Mouse (Mus musculus) left cerebral cortex, adult 2 months (tissue): ENCODE measurements around the gene Cgref1. TPM values are rescaled to one million over a fixed set of nuclear protein-coding genes. Genes with fewer than 3 reads are reported as not detected.

Experiments used
- DNase-seq, 2 experiments: peaks; one replicate each; pipeline ENCODE4 v3.0.0; 2021 to 2022; ENCODE audit warnings: low spot score in 2 of 2, mixed read lengths in 1 of 2; ENCODE audit errors: extremely low spot score in 1 of 2
- H3K27ac ChIP-seq: fragments of 200-600 bp; 2 replicates; pipeline ENCODE4 v1.8.1; 2022
- H3K4me3 ChIP-seq: fragments of 200-600 bp; 2 replicates; pipeline ENCODE4 v1.8.1; 2022
- CTCF ChIP-seq: fragments of 200-600 bp; IDR thresholded peaks from 2 replicates; pipeline ENCODE4 v1.8.1; 2022; ENCODE audit warnings: antibody characterized with exemption, mild to moderate bottlenecking, moderate library complexity
- intact Hi-C: fragments of 180-260 bp; cut with DNase I; formaldehyde crosslinking; loops from one replicate; pipeline ENCODE4 v1.15.1; 2025
- long read RNA-seq, 2 experiments: library from polyadenylated mRNA; stranded (forward); transcript quantifications; one replicate each; pipeline ENCODE4 v2.0.0; 2021; ENCODE audit warnings: borderline mapping rate in 2 of 2
- total RNA-seq, 2 experiments: library from RNA; stranded (reverse); gene quantifications; 2 replicates each; pipeline ENCODE4 v1.2.3; 2021

The Cgref1 gene
- 10 to 100 TPM; 24.2 to 26.0 TPM for total RNA-seq
- long read RNA-seq, experiment 1, transcript Cgref1-201 (6 exons, 1,442 nt): major isoform, 19 of 22 reads
- long read RNA-seq, experiment 1, partial matches to known transcripts: 1 of 22 reads
- long read RNA-seq, experiment 1, other reads (novel, unspliced or antisense): 2 of 22 reads
- long read RNA-seq, experiment 2, transcript Cgref1-201 (6 exons, 1,442 nt): major isoform, 15 of 16 reads
- long read RNA-seq, experiment 2, partial matches to known transcripts: 1 of 16 reads
- long read RNA-seq, experiment 2, other reads (novel, unspliced or antisense): 0 of 16 reads

DNA sequence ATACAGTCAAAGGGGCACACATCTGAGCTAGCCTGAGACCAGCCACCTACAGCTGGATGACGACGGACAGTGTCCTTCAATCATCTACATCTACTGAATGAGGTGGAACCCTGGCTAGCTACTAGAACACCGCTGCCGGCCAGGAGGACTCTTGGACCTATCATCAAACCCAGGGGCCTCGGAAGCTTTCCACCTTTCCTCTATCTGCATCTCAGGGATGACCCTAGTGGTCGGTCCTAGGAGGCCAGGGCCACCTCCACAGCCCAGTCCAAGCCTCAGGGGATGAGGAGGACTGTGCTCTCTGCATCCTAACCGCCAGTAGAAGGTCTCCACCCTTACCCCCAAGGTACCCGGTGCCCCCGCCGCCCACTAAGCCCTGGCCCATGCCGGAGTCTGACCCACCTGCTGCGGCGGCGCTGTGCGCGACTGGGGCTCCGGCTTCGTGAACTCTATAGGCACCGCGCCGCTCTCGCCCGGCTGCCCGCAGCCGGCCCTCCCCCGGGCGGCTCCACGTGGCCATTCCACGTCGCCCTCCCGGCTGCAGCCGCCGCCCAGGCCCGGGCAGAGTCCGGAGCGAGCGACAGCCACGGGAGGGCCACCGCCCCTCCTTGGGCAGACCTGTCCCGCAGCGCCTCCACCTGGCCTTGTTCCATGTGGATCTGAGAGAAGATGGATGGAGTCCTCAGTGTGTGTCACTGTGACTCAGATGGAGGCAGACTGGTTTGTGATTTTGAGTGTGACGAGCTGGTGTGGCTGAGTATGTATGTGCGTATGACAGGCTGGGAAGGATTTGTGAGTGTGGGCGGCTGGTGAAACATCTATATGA, at the start of gene Cgref1:
Gene Cgref1 (minus strand): TSS at position 636 of the 826 bp plus-strand sequence.
- DNase-seq: peak; percentile 74 to 78
- peak within 1 kb of the TSS; percentile 60 for H3K4me3 ChIP-seq
- intact Hi-C loops: loop anchor here (1.0 kb wide), 1 partner anchor 48 kb away; no protein-coding TSS in a partner anchor
- H3K27ac ChIP-seq: peak within 1 kb of the TSS; percentile 67
- peak; percentile 16 for TF ChIP-seq CTCF

DNA sequence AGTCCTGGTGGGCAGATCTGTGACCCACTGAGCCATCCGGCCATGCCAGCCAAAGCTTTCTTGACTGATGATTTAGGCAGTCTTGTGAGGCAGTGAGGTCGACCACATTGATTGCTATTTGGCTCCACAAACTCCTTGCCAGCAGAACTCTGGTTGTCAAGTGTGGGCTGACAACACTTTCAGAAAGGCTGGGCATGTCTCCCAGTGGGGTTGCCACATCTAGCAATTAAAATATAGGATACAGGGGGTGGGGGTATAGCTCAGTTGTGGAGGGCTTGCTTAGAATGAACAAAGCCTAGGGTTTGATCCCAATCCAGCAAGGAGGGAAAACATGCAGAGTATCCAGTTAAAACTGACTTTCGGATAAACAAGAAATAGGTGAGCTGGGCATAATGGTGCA, 48.7 kb upstream of the Cgref1 start:
- intact Hi-C loops: loop anchor here (5.0 kb wide), 1 partner anchor 128 kb away; no protein-coding TSS in a partner anchor
- H3K27ac ChIP-seq: peak overlapping the region; percentile 42
- TF ChIP-seq CTCF: no peak
- peak in 1 of 2 experiments; percentile 16 for DNase-seq
- no peak overlapping the region for H3K4me3 ChIP-seq

DNA sequence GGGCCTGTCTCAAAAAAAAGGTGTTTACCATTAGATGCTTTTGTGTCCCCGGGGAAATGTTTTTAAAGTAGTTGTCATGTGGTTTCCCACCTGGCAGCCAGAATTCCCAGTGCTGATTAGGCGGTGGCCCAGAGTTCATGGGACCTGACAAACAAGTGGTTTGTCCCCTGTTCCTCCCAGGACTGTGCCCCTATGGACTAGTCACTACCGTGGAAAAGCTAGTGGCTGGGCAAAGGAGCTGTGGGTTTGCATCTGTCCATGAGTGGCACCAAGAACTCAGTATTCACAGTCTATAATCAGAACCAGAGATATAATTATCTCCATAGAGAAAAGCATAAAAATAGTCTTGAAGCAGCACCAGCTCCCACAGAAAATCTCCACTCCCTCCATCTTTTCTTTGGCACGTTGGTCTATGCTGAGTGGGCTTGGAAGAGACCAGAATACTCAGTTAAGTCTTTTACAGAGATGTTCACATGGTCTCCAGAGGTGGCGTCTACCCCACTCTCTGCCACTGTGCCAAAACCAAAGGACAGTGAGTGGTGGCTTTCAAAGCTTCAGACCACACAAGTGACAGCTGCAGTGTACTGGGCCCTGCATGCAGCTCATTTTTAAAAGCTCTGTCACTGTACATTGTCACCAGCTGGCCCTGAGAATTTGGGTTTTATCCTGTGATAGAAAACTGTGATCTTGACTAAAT, 47.7 kb upstream of the Cgref1 start:
- intact Hi-C loops: loop anchor here (1.0 to 5.0 kb wide), 3 partner anchors 48 to 129 kb away; partner anchors contain the start of gene Cgref1
- Histone ChIP-seq H3K4me3 (no peak overlapping the region), H3K27ac (peak overlapping the region; percentile 42)
- peak; percentile 21 to 36 for DNase-seq
- no peak; the same call in 1 of the 2 replicates for TF ChIP-seq CTCF

DNA sequence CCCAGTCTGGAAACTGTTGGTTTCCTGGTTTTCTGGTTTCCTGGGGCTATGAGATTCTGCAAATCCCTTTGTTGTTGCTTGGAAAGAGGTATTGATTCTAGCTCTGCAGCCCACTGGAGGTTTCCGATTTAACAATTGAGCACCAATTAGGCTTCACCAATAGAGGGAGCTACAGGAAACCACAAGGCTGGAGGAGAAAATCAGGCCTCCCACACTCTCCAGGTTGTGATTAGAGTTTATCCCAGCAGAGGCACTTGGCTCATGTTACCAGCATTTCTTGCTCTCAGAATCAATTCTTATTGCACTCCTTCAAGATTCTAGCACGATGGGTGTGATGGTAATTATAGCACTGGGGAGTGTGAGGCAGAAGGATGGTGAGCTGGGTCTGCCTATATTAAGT, 37.0 kb upstream of the Cgref1 start:
- intact Hi-C loops: loop anchor here (1.0 kb wide), 1 partner anchor 22 kb away; no protein-coding TSS in a partner anchor
- no peak overlapping the region for H3K4me3 ChIP-seq
- H3K27ac ChIP-seq: peak overlapping the region; percentile 36; the same call in 1 of the 2 replicates
- peak; percentile 79 for TF ChIP-seq CTCF
- peak; percentile 24 to 33 for DNase-seq

DNA sequence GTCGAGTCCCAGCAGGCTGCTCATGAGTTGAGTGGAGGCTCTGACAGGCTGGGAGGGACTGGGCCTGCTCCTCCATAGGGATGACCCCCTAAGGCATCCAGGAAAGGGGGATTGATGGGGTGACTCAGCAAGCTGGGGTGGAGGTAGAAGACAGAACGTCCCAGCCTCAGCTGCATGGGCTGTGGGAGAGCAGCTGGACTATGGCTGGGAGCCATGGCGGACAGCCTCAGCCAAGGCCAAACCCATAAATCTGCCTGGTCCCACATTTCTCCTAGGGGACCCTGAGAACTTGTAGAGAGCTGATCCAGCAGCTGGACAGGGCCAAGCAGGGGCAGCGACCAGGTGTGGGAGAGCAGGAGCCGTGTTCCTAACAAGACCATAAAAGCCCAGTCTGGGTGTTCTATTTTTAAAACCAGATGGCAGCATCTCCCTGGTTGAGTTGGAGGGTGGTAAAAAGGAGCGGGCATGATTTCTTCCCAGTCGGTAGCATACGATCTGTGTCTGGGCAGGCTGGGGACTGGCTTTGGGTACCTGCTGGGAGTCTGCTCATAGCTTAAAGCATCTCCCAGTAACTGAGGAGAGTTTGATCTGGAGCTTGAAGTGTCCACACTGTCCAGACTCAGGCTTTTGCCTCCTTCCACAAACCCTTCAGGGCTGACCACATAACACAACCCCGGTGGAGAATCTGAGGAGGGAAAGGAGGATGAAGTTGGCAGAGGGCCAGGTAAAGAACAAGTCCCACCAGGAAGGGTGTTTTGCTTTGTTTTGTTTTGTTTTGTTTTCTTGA, 29.7 kb upstream of the Cgref1 start:
- no peak overlapping the region for H3K4me3 ChIP-seq
- no peak overlapping the region for H3K27ac ChIP-seq
- DNase-seq: no peak
- intact Hi-C loops: no loop called here
- TF ChIP-seq CTCF: no peak

DNA sequence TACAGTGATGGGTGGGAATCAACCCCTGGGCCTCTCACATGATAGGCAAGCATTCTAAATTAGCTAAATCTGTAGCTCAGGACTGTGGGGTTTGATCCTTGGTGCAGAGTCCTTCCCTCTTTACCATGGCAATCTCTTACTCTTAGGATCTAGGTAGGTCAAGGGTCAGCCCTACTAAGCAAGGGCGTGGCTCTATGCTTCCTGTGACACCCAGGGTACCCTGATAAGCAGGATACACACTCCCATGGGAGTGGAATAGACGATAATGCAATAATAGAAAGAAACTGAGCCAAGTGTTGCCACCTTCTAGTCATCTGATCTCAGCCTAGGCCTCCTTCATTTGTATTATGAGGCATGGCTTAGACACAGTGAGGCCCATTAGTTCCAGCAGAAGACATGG, 24.0 kb upstream of the Cgref1 start:
- intact Hi-C loops: no loop called here
- Histone ChIP-seq H3K27ac (no peak overlapping the region), H3K4me3 (no peak overlapping the region)
- TF ChIP-seq CTCF: no peak
- no peak for DNase-seq

DNA sequence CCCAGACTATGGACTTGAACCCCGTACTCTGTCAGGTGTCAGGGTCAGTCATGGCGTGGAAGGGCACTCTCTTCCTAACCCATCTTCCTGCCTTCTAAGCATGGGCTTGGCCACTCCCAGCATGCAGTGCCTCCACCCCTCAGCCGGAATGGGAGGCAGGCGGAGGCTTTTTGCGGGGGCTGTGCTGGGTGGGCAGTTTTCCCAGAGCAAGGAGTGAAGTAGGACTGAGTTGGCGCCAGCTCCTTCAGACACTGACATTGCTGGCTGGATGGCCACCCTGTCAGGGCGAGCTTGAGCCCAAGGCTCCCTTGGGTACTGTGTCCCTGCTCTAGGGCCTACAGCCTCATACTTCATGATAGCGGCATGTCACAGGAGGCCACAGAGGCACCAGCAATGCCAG, 23.0 kb upstream of the Cgref1 start, which contains the start of gene Tcf23:
Gene Tcf23 (plus strand): TSS at position 247 of the 400 bp plus-strand sequence.
- no peak for TF ChIP-seq CTCF
- intact Hi-C loops: no loop called here
- Histone ChIP-seq H3K27ac (no peak within 1 kb of the TSS), H3K4me3 (no peak within 1 kb of the TSS)
- DNase-seq: no peak

DNA sequence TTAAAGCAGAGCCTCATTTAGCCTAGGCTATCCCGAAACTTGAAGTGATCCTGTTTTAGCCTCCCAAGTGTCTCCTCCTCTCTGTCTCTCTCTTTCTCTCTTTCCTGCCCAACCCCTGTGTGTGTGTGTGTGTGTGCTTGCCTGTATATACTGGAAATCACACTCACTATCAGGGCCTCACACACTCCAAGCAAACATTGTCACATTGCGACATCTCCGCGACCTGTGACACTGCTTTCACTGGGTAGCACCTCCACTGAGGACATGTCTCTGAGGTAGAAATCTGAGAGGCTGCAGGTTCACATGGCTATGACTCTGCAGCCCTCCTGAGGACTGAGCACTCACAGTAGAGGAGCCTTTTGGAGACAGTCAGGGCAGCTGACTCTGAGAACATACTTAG, 20.8 kb upstream of the Cgref1 start:
- no peak overlapping the region for H3K4me3 ChIP-seq
- TF ChIP-seq CTCF: no peak
- intact Hi-C loops: no loop called here
- no peak for DNase-seq
- H3K27ac ChIP-seq: no peak overlapping the region

DNA sequence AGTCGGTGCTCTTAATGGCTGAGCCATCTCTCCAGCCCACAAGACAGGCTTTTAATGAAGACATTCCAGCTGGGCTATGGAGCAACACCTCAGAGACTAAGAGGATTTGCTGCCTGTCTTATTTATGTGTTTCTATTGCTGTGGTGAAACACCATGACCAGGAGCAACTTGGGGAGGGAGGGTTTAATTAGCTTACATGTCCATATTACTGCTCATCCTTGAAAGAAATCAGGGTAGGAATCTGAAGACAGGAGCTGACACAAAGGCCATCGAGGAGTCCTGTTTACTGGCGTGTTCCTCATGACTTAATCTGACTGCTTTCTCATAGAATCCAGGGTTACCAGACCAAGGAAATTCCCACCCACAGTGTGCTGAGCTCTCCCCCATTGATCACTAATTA, 18.5 kb upstream of the Cgref1 start:
- no peak for DNase-seq
- intact Hi-C loops: no loop called here
- no peak for TF ChIP-seq CTCF
- Histone ChIP-seq H3K4me3 (no peak overlapping the region), H3K27ac (no peak overlapping the region)

DNA sequence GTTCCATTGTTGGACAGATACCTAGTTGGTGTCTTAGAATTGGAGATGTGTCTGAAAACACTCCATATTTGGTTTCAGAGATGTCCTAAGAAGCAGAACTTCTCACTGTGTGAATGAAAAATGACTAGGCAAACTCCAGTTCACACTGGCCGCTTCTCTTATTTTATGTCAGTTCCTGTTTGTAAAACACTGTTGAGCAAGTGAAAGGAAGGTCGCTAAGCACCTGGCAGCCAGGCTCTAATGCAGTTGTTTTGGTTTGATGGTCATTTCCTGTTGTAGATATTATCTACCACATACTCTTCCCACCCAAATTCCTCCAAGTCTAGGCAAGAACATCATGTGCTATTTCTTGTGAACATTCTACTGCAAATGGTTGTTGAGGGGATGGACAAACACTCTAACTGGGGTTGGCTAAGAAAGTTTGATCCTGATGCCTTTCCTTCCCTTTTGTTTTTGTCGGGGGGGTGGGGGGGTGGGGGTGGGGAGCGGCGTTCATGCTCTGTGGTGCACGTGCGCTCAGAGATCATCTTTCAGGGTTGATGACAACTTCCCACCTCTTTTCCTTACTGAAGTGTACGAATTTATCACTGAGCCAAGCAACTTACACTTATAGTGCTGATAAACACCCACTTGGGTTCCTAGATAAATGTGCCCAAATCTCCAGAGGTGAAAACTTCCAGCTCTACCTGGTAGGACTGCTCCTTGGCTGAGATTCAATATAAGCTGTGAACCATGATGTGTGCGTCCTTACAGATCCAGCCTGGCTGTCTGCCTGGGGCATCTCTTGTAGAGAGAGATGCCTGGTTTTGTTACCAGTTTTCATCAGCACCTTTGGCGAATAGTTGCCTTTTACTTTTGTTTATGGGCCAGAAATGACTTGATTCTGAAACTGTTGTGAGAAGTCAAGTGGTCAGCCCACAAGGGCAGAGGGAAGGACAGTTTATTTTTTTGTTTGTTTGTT, 16.4 kb upstream of the Cgref1 start:
- intact Hi-C loops: loop anchor here (2.0 kb wide), 1 partner anchor 87 kb away; the partner anchor contains the start of genes Atraid and Slc5a6
- no peak for TF ChIP-seq CTCF
- Histone ChIP-seq H3K4me3 (no peak overlapping the region), H3K27ac (no peak overlapping the region)
- DNase-seq: no peak
